ENCODE assay signal across 22 mouse cellular contexts in the genomic region with DNA sequence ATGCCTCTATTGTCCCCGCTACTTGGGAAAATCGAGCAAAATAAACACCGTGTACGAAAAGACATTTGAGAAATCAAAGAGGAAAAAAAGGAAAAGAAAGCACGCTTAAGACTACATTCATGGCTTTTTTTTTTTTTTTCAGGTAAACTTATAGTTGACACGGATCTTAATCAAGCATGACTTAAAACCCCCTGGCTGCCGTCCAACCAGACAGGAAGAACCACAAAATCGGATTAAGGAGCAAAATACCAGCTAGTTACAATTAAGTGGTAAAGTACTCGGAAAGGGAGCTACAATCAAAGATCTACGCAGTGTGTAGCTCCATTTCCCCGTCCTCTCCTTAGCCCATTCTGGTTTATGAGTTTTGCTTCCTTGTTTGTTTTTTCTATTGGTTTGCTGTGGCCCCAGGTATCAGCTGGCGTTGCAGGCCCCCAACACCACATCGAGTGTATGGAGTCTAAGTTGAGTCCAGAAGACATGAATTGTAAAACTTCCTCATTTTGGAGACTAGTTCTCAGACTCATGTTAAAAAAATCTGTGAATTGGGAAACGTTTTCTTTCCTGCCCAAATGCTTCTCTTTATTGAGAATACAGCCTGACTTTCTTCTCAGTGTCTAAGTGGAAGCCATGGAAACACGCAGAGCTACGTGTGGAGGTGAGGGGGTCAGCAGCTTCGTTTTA. TPM values are rescaled to one million over a fixed set of nuclear protein-coding genes. Genes with fewer than 3 reads are reported as not detected.
DNase-seq lines count a peak whose midpoint lies in the region; ATAC-seq and TF ChIP-seq lines count a peak whose summit lies in the region.
"Had no signal": no experiment of that assay in that cellular context is flagged by ENCODE, and none has a peak within 500 bp of the region (broad histone marks: within the 10 kb centered on the region; RNA-seq: fewer than 3 reads in every experiment).

No protein-coding gene starts in this region.

- H3K27me3 ChIP-seq in kidney, embryonic 15.5 days, result no peaks in the 10 kb centered on the region
- H3K27me3 ChIP-seq in neural tube, embryonic 12.5 days (replicated peaks), result no peaks in the 10 kb centered on the region
- no peaks in the 10 kb centered on the region for H3K27me3 ChIP-seq in lung, postnatal 0 days (replicated peaks; ENCODE audit: insufficient read depth, low read length)
- H3K27me3 ChIP-seq: limb, embryonic 13.5 days; liver, embryonic 15.5 days; megakaryocyte, embryonic 14.5 days had no signal

- 48% methylated on average over 17 of the region's 17 CpGs for WGBS in kidney, embryonic 15.5 days
- WGBS in neural tube, embryonic 12.5 days, result 44% methylated on average over 17 of the region's 17 CpGs
- 65% methylated on average over 17 of the region's 17 CpGs for WGBS in lung, postnatal 0 days

- no peak for TF ChIP-seq EP300 in lung, postnatal 0 days (IDR thresholded peaks at IDR 0.05)

- no peak overlapping the region for H3K9ac ChIP-seq in kidney, embryonic 15.5 days
- H3K9ac ChIP-seq in neural tube, embryonic 12.5 days, result no peak overlapping the region
- H3K9ac ChIP-seq in lung, postnatal 0 days (replicated peaks; ENCODE audit: low read depth), result no peak overlapping the region
- H3K9ac ChIP-seq: limb, embryonic 13.5 days; liver, embryonic 15.5 days had no signal

- H3K4me2 ChIP-seq in kidney, embryonic 15.5 days, result 0 out of 2 replicates have a peak overlapping the region, but pooled peaks have one; percentile 7
- 0 out of 2 replicates have a peak overlapping the region, but pooled peaks have one; percentile 5 for H3K4me2 ChIP-seq in neural tube, embryonic 12.5 days (replicated peaks)
- H3K4me2 ChIP-seq in lung, postnatal 0 days (replicated peaks; ENCODE audit: low read depth, low read length), result no peak overlapping the region
- H3K4me2 ChIP-seq: limb, embryonic 13.5 days; liver, embryonic 15.5 days had no signal

- H3K36me3 ChIP-seq in kidney, embryonic 15.5 days, result peaks cover 4% of the 10 kb centered on the region; the same call in 1 of the 2 replicates
- no peaks in the 10 kb centered on the region for H3K36me3 ChIP-seq in neural tube, embryonic 12.5 days
- no peaks in the 10 kb centered on the region for H3K36me3 ChIP-seq in lung, postnatal 0 days (ENCODE audit: insufficient read depth, low read length)
- H3K36me3 ChIP-seq: limb, embryonic 13.5 days; liver, embryonic 15.5 days had no signal

- DNase-seq in kidney, adult 18-20 months, result no peak
- no peak for DNase-seq in neural tube, embryonic 10.5 days (ENCODE audit: extremely low spot score, low spot score)
- DNase-seq in lung, postnatal 0 days (ENCODE audit: low spot score), result no peak
- no peak for DNase-seq in frontal cortex, adult 2 months (ENCODE audit: extremely low spot score in 1 of 2, low spot score in 1 of 2)
- DNase-seq: adrenal gland, postnatal 36 days; B cell, adult 2 months; cerebellum, adult 18-20 months; cerebellum, postnatal 25 days; gastrocnemius, postnatal 14 days; heart, adult 2 months; heart, postnatal 36 days; layer of hippocampus, postnatal 36 days; right cerebral cortex, postnatal 14 days; spleen, adult 18-20 months had no signal

- H3K27ac ChIP-seq in kidney, embryonic 15.5 days, result no peak overlapping the region
- H3K27ac ChIP-seq in neural tube, embryonic 12.5 days, result no peak overlapping the region
- H3K27ac ChIP-seq in lung, postnatal 0 days (ENCODE audit: low read length), result no peak overlapping the region
- H3K27ac ChIP-seq: heart, adult 2 months; limb, embryonic 13.5 days; liver, embryonic 15.5 days had no signal

- no peak for ATAC-seq in kidney, embryonic 15.5 days (replicated peaks; ENCODE audit: low FRiP score)
- no peak for ATAC-seq in neural tube, embryonic 12.5 days (ENCODE audit: low FRiP score, low read depth)
- ATAC-seq in granulocyte monocyte progenitor cell, adult 5-6 weeks (replicated peaks; ENCODE audit: poor library complexity, severe bottlenecking), result peak; percentile 75
- no peak for ATAC-seq in lung, postnatal 0 days
- ATAC-seq: forebrain, embryonic 14.5 days had no signal

- TF ChIP-seq CTCF in lung, postnatal 0 days (IDR thresholded peaks at IDR 0.05), result no peak

- H3K4me1 ChIP-seq in kidney, embryonic 15.5 days, result 0 out of 2 replicates have a peak, but pooled peaks cover 14% of the 10 kb centered on the region
- peaks cover 8% of the 10 kb centered on the region; the same call in 1 of the 2 replicates for H3K4me1 ChIP-seq in neural tube, embryonic 12.5 days
- no peaks in the 10 kb centered on the region for H3K4me1 ChIP-seq in lung, postnatal 0 days (ENCODE audit: insufficient read depth, low read depth, low read length)
- H3K4me1 ChIP-seq: liver, embryonic 15.5 days; megakaryocyte, embryonic 14.5 days had no signal

- H3K9me3 ChIP-seq in kidney, embryonic 15.5 days (replicated peaks), result no peaks in the 10 kb centered on the region
- no peaks in the 10 kb centered on the region for H3K9me3 ChIP-seq in neural tube, embryonic 12.5 days
- no peaks in the 10 kb centered on the region for H3K9me3 ChIP-seq in lung, postnatal 0 days (ENCODE audit: low read length)
- H3K9me3 ChIP-seq: limb, embryonic 13.5 days; liver, embryonic 15.5 days had no signal

- no peak overlapping the region for H3K4me3 ChIP-seq in kidney, embryonic 15.5 days (replicated peaks)
- no peak overlapping the region for H3K4me3 ChIP-seq in neural tube, embryonic 12.5 days
- no peak overlapping the region for H3K4me3 ChIP-seq in lung, postnatal 0 days (ENCODE audit: low read depth, low read length)
- H3K4me3 ChIP-seq: heart, adult 2 months; limb, embryonic 13.5 days; liver, embryonic 15.5 days; megakaryocyte, embryonic 14.5 days; myocyte had no signal

RNA-seq across cellular contexts. Expression of a gene that starts 24.0 kb away (rescaled TPM):
- polyA plus RNA-seq in kidney, embryonic 15.5 days (2015; fragmentation: Nextera tagmentation; extraction: Ambion mirVana), result 9.8 and 12.7 TPM in 2 replicates
- polyA plus RNA-seq in neural tube, embryonic 12.5 days (2016; fragmentation: Nextera tagmentation; extraction: Ambion mirVana), result 0.70 and 1.0 TPM in 2 replicates
- total RNA-seq in granulocyte monocyte progenitor cell, adult 5-6 weeks (2014; fragmentation: Nextera tagmentation), result 12.9 and 13.0 TPM in 2 replicates
- 7.0 and 9.1 TPM in 2 replicates for total RNA-seq in granulocyte monocyte progenitor cell, adult 5-6 weeks (2017)
- polyA plus RNA-seq in lung, postnatal 0 days (2015; fragmentation: Nextera tagmentation; extraction: Ambion mirVana), result 11.3 and 14.0 TPM in 2 replicates
- 1.6 and 1.9 TPM in 2 replicates for polyA plus RNA-seq in frontal cortex, adult 2 months (2012; rRNA removed)
- total RNA-seq: gastrocnemius, postnatal 14 days; heart, postnatal 36 days had no signal
